Mouse (Mus musculus): ENCODE results near the gene Pde4c.

The Pde4c gene

DNA sequence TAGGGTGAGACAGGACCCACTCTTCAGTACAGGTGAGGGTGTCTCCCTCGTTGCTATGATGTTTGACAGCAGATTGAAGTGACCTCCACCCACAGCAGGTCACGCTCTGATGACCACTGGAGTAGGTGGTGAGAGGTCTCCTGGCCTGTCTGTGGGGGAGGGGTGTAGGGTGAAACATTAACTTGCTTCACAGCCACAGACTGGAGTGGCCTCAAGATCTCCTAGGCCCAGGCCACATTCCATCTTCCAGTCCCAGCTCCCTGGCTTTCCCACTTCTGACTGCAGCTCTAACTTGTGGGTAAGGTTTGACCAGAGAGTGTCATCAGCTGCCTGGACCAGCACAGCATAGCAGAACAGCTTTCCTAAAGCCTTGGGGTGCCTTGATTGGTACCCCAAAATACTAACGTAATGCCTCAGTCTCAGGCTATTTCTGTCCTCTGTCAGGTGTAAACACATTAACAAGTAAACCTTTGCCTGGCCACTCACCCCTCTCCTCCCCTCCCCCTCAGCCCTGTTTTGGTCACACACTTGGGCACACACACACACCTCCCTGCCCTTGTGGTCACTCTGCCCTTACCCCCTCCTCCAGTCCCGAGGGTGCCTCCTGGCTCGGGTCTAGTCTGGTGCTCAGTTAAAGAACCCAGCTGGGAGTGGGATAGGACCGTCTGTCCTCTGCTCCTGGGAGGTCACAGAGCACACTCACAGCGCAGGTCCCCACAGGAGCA lies at the start of gene Pde4c:
Pde4c (plus strand) TSS at position 235 of the 725 bp plus-strand sequence.
- DNase-seq (ENCODE audit: low read depth, low spot score): no peak

DNA sequence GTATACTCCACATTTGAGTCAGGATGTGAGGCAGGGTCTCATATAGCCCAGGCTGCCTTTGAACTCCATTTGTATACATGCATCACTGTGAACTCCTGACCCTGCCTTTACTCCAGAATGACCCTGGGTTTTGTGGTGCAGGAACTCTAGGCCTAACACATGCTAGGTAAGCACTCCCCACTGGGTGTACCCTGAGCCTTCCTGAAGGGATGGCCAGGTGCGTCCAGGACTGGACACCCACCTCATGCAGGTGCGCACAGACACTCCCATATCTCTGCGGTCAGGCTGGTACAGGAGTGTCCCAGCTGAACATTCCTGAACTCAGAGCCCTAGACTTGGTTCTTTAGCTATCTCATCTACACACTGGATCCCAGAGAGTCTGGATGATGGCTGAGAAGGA lies 49.4 kb upstream of the Pde4c start:
- no peak for DNase-seq (ENCODE audit: low read depth, low spot score)

DNA sequence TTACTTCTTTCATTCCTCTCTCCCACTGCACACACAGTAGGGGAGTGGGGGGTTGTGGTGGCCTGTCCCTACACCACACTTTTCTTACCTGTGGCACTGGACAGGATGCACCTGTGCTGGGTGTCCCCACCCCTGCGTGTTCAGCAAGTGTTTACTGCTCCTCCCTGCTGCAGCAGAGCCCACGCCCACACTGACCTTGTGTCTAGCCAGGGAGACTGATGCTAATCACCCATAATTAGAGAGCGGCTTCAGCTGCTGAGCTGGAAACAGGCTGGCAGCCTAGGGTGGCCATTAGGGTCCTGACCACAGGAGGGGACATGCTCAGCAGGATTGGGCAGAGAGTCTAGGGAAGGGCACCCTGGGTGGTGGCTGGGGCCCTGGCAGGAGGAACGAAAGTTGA lies 48.8 kb upstream of the Pde4c start:
- DNase-seq (ENCODE audit: low read depth, low spot score): no peak

DNA sequence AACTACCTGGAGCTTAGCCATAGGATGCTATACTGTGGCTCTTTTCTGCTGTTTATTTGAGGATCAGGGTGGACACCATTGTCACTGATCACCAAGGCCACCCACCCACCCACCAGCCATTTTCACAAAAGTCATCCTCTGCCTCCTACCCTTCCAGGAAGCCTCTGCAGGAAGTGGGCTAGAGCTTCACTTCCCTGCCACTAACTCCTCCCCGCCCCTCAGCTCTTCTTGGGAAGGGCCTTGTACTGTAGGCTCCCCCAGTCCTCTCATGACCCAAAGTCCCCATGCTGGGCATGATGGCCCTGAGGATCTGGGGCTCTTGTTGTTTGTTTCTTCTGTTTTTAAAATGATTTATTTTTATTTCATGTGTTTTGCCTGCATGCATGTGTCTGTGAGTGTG lies 48.2 kb upstream of the Pde4c start:
- no peak for DNase-seq (ENCODE audit: low read depth, low spot score)

DNA sequence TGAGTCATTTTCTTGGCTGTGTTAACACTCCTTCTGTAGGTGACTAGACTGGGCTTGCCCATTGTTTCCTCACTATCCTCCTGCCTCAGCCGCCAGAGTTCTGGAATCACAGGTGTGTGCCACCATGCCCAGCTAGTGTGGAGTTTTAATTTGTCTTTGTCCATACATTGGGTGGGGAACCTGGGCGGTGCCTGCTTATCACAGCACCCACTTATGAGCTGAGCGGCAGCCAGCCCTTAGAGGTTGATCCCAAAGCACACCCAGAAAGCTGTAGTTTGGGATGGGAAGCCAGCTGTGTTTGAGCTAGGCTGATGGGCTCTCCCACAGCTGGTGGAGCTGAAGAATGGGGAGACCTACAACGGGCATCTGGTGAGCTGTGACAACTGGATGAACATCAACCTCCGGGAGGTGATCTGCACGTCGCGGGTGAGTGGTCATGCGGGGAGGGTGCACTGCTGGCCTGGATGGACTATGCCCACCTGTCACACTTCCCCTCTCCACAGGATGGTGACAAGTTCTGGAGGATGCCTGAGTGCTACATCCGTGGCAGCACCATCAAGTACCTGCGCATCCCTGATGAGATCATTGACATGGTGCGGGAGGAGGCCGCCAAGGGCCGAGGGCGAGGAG lies 46.0 kb upstream of the Pde4c start:
- DNase-seq (ENCODE audit: low read depth, low spot score): no peak

DNA sequence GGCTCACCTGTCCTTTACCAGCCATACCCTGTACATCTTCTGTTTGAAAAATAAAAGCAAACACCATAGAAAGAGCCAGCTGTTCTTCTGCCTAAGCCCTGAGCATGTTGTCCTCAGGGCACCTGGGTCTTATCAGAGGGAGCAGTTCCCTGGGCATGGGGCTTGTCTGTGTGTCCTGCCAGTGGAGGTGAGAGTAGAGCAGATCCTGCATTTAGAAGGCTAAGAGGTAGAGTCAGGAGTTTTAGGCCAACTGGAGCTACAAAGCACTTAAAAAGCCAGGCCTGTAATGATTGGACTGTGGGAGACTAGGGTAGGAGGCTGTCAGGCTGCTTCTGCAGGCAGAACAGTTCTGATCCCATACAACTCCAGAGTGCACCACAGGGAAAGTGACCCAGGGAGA lies 44.8 kb upstream of the Pde4c start:
- DNase-seq (ENCODE audit: low read depth, low spot score): no peak

DNA sequence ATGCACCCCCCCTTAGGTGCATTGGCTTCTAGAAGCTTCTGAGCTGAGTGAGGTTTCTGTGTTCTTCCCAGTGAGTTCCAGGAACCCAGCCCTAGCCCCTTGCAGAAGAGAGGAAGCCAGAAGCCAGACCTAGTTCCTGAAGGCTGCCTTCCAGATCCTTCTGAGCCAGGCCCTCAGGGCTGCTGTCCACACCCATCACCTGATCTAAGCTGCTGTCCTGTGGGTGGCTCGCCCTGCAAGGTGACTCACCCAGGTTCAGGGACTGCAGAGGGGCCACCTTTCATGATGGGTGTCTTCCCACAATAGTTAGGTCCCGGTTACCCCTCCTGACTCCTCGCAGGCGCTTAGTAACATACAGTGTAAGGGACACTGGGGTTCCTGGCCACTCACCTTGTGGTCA lies 44.1 kb upstream of the Pde4c start:
- DNase-seq (ENCODE audit: low read depth, low spot score): no peak

DNA sequence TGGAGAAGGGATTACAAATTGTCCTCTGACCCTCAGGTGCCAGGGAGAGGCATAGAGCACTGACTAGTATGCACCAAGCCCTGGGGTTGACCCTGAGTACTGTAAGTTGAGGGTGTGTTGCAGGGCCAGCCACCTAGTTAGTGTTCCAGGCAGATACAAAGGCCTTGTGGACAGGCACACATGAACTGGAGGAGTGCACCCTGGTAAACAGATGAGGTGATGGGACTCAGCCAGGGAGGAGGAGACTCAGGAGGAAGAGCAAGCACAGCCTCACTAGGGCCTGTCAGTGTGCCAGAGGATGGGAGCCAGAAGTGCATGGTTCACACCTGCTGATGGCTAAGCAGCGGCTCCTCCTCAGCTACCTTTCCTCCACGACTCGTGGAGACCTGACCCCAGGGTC lies 43.5 kb upstream of the Pde4c start:
- DNase-seq (ENCODE audit: low read depth, low spot score): no peak

DNA sequence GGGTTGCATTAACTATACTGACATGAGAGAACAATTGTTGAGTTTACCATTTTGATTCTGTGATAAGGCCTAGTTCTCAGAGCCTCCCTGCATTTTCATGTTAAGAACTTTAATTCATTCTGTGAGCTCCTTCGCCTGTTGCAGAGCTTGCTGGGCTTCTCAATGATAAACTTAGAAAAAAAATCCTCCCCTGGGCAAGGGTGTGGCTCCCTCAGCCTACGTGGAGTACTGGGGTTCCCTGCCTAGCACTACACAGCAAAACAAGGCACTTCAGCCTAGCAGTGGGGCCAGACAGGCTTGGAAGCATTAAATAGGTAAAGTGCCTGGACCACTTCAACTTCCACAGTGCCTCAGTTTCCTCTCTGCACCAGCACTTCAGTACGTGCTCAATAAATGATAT lies 42.1 kb upstream of the Pde4c start:
- no peak for DNase-seq (ENCODE audit: low read depth, low spot score)

DNA sequence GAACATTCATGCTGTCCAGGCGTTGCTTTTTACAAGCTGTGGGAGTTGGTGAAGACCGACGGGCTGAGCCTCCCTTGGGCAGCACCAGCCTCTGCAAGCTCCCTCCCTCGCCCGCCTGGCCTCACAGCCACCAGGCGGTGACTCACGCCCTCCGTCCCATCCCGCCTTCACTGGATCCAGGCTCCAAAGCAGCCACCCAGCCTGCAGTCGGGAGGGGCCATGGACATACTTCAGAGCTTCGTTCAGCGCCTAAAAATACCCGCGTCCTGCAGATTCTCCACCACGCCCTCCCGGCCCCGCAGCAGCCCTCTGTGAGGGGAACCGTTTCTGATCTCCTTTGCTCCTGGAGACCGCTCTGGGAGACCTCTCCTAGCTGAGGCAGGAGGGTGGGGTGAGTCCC lies 41.3 kb upstream of the Pde4c start:
- no peak for DNase-seq (ENCODE audit: low read depth, low spot score)

DNA sequence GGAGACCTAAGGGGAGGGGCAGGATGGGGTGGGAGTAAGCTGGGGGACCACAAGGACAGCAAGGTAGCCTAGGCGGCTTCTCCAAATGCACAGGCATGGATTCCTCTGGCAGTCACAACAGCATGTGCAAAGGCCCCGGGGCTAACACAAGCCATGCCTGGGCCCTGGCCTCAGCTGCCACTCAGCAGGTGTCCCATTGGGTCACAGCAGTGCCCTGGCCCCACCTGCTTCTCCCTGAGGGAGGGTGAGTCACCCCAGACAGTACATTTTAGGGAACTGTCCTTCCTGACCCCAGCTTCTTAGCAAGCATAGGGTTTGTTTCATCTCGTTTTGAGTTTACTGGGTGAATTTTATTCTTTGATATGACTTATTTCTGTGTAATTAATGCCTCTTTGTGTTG lies 40.8 kb upstream of the Pde4c start:
- DNase-seq (ENCODE audit: low read depth, low spot score): no peak

DNA sequence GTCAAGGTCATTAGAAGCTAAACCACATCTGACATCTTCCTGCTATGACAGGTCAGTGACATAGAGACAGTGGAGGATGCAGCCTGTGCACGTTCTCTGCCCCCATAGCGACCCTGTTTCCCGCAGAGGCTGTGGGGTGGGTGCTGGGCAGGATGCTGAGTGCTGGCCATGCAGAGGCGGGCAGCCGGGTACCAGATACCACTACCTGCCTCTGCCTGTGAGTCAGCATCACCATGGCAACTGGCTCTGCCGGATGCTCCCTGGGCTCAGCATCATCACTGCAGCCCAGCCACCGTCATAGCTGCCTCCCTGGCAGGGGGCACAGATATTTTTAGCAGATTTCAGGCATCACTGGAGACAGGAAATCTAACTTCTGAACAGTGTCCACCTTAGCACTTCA lies 39.2 kb upstream of the Pde4c start:
- DNase-seq (ENCODE audit: low read depth, low spot score): no peak

DNA sequence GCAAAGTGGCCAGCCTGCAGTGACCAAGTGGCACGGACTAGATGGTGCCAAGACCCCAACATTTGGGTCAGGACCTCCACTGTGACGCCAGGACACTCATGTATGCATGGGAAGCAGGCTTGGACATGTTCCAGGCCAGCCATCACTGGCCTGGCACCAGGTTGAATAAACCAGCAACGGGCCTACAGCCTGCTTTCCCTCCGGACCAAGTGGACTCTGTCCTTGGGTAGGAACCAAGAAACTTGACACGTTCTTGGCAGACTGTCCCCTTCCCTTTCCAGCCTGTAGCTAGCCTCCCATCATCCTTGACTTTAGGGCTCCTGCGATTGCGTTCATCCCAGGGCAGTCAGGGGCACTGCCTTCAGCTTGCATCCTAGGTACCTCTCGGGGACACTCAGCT lies 35.9 kb upstream of the Pde4c start:
- DNase-seq (ENCODE audit: low read depth, low spot score): no peak

DNA sequence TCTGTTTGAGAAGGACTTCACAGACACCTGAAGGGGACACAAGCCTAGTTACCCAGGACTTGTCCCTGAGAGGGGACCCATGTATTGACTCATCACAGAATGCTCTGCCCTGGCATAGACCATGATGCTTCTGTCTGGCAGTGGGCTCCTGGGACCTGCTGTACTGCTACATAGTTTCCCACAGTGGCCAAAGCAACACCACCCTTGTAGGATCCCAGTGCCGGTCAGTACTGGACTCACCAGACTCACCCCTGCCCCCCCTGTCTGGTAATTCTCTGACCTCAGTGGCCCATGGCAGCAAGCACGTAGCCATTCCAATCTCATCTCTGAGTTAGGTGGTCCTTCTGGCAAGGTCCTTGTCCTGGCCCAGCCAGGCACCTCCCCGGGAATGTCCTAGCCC lies 35.4 kb upstream of the Pde4c start:
- DNase-seq (ENCODE audit: low read depth, low spot score): no peak

DNA sequence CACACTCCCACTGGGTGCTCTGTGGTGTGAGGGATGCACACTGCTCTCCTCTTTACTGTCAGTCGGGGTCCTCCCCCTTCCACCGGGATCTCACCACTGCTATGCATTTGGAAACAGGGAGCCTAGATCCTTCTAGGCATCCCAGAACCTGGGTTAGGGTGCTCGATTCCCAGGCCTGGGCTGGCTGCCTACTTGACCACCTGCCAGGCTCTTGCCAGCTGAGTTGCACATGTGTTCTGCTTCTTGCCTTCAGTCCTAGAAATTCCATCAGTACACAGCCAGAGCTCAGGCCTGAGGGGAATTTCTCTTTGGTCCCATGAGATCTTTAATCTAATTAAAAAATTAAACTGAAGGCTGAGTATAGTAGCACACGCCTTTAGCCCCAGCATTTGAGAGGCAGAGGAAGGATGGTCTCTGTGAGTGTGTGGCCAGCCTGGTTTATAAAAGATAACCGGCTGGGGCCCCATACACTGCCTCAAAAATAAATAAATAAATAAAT lies 33.6 kb upstream of the Pde4c start:
- no peak for DNase-seq (ENCODE audit: low read depth, low spot score)

DNA sequence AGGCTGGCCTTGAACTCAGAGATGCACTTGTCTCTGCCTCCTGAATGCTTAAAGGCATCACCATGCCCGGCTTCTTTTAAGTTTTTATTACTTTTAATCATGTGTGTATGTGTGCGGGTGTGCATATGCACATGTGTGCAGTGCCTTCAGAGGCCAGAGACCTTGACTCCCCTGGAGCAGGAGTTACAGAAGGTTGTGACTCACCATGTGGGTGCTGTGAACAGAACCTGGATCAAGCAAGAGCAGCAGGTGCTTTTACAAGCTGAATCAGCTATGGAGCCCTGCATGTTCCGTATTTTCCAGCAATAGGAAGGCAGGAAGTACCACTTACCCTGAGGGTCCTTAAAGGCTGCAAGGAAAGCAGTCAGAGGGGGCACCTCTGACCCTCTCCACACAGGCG lies 32.3 kb upstream of the Pde4c start:
- DNase-seq (ENCODE audit: low read depth, low spot score): no peak

DNA sequence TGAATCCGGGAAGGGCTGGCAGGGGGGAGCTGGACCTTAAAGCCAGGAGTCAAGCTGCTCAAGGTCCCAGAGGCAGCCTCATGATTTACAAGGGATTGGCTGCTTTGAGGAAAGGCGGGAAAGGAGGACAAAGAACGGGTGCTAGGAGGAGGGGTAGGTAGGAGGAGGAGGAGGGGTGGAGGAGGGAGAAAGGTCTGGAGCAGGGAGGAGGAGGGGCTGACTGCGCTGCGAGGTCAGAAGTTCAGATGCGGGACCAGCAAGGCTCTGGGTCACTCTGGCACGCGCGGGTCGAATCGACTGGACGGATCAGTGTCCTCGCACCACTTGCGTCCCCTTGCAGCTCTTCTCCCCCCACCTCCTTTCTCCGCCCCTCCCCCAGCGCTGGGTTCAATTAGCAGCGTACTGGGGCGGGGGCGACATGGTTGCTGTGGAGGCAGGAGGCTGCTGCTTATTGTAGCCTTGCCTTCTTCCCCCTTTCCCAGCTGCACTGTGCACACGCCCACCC lies 31.7 kb upstream of the Pde4c start:
- DNase-seq (ENCODE audit: low read depth, low spot score): no peak

DNA sequence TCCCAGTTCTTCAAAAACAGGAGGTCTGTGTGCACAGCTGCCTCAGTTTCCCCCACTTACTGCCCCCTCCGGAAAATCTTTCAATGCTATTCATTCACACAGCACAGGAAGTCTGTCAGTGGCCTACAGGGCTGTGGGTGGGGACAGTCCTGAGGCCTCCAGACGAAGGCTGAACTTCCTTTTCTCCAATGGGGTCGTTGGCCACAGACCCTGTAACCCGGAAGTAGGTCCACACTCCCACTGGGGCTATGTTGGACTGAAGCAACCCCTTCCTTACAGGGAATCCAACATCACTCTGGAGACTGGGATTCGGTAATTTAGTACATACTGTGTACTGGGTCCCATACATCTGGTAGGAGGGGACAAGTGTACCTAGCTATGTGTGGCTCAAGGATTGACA lies 29.9 kb upstream of the Pde4c start:
- DNase-seq (ENCODE audit: low read depth, low spot score): no peak

DNA sequence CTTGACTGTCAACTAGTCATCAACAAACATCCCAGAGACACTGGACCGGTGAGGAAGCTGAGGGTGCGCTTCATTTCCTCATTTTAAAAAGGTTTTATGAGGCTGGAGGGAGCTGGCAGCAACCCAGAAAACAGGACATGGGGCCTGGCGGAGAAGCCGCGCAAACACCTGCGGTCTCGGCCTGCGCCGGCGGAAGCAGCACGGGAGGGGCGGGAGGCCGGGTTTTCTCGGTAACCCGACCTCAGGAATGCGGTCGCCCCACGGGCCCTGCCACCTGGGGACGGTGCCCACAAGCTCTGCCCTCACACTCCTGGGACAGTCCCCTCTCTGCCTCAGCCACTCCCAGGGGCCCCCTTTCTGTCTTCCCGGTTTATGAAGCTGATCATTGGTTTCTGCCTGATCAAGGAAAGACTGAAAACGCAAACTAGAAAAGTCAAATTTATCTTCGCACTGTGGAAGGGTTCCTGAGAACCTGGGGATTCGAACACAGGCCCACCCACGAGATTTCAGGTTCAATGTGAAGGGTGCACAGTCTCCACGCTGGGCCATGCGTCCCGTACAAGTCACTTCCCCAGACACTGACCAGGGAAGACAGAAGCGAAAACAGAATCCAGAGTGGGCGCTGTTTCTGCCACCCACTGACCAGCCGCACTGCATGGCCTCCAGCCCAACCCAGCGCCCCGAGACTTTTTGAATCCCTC lies 28.1 kb upstream of the Pde4c start:
- no peak for DNase-seq (ENCODE audit: low read depth, low spot score)

DNA sequence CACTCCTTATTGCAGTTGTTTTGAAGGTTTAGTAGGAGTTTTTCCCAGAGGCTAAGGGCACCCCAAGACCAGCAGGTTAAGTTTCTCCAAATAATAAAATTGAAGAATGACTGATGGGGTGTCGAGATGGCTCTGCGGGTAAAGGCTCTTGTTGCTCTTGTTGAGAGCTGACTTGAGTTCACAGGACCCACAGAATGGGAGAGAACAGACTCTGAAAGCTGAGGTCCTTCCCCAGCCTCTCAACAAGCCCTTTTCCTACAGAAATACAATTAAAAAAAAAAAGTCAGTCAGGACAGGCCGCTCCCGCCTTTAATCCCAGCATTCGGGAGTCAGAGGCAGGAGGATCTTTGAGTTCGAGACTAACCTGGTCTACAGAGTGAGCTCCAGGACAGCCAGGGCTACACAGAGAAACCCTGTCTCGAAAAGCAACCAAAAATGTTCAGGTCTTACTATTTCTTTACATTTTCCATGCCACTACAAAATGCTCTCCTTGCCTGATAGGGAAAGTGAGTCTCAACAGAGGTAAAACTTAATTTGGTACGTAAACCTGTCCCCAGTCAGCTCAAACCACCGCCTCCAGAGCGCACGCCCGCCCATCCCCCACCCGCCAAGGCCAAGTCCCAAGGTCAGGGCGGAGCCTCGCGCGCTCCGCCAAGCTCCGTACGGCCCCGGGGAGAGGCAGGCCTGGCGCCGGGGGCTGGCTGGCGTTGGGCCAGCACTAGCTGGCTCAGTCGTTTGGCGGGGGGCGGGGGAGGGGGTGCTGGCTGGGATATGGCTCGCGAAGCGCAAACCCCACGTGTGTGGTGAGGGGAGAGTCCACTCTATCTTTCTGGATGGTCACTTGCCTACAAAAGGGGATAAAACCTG lies 27.3 kb upstream of the Pde4c start:
- peak; percentile 65 for DNase-seq (ENCODE audit: low read depth, low spot score)

DNA sequence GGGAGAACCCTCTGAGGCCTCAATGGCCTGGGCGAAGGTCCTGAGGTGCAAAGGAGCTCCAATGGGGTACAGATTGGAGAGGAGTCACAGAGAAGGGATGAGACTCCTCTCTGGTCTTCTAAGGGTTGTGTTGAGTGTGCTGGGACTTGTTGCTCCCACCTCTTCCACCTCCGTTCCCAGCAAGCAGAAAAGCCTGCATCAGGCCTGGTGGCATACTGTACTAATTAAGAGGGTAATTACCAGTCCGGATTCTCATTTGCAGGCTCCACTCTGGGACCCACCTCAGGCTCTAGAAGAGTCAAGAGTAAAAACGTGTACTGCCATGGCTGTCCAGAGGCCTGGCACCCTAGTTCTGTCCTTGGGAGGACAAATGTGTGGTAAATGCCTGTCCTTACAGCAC lies 26.6 kb upstream of the Pde4c start:
- DNase-seq (ENCODE audit: low read depth, low spot score): no peak

Measured in retina, adult 2 months (tissue).